Mouse (Mus musculus): Measurements from ENCODE around the gene Setdb1. TPM values are rescaled to one million over a fixed set of nuclear protein-coding genes. Genes with fewer than 3 reads are reported as not detected.
A peak's percentile ranks its signal among the peaks of the same experiment; 100 is the strongest.

Gene Setdb1
- total RNA-seq, 1 experiment, result 59.1 TPM

- no peak for DNase-seq (ENCODE audit: low read depth, low spot score)
- in situ Hi-C loops (cut with MboI; ENCODE audit: low sequenced_read_pairs in 2 of 2, unreplicated experiment in 2 of 2), result no loop called here
- Histone ChIP-seq H3K4me1 (ENCODE audit: control insufficient read depth in 2 of 2, insufficient read depth in 2 of 2, low read length in 2 of 2, poor library complexity in 1 of 2) (peaks cover 2 to 9% of the 10 kb centered on the region in 2 experiments; a peak in 3 of 4 replicates), H3K36me3 (ENCODE audit: control insufficient read depth, insufficient read depth, low read length, poor library complexity, severe bottlenecking) (peaks cover 7% of the 10 kb centered on the region), H3K27ac (ENCODE audit: insufficient read depth, low read depth, low read length, poor library complexity, severe bottlenecking) (peak overlapping the region; percentile 70; the same call in 1 of the 2 replicates), H3K9me3 (ENCODE audit: control insufficient read depth, insufficient read depth, low read depth, low read length) (no peaks in the 10 kb centered on the region), H3K9ac (ENCODE audit: insufficient read depth, low read depth, low read length, poor library complexity, severe bottlenecking) (peak overlapping the region; percentile 77), H3K4me3 (ENCODE audit: insufficient read depth in 1 of 2, low read depth in 1 of 2, low read length in 2 of 2, poor library complexity in 1 of 2, severe bottlenecking in 1 of 2) (peak overlapping the region; percentile 82 to 94)
- no peak for TF ChIP-seq HCFC1 (IDR thresholded peaks at IDR 0.05; ENCODE audit: borderline replicate concordance, insufficient read depth, low read length)
- TF ChIP-seq MAFK (IDR thresholded peaks at IDR 0.05; ENCODE audit: insufficient read depth, low read depth, low read length), result no peak
- TF ChIP-seq CHD2 (IDR thresholded peaks at IDR 0.05; ENCODE audit: low read depth, low read length), result no peak
- TF ChIP-seq ZC3H11A (IDR thresholded peaks at IDR 0.05; ENCODE audit: borderline replicate concordance, low read depth, low read length), result no peak
- TF ChIP-seq ZNF384 (IDR thresholded peaks at IDR 0.05; ENCODE audit: low read depth, low read length), result no peak
Observed at GRCm38 (mm10) chr3:95283589-95283941, 73.4 kb downstream of the Setdb1 start.

- peak overlapping the region; percentile 77 for H3K9ac ChIP-seq (ENCODE audit: insufficient read depth, low read depth, low read length, poor library complexity, severe bottlenecking)
- peak; percentile 71 for DNase-seq (ENCODE audit: low read depth, low spot score)
- peak overlapping the region; percentile 82 to 94 for H3K4me3 ChIP-seq (ENCODE audit: insufficient read depth in 1 of 2, low read depth in 1 of 2, low read length in 2 of 2, poor library complexity in 1 of 2, severe bottlenecking in 1 of 2)
- H3K27ac ChIP-seq (ENCODE audit: insufficient read depth, low read depth, low read length, poor library complexity, severe bottlenecking), result peak overlapping the region; percentile 70
- peaks cover 2 to 9% of the 10 kb centered on the region in 2 experiments; a peak in 3 of 4 replicates for H3K4me1 ChIP-seq (ENCODE audit: control insufficient read depth in 2 of 2, insufficient read depth in 2 of 2, low read length in 2 of 2, poor library complexity in 1 of 2)
- H3K9me3 ChIP-seq (ENCODE audit: control insufficient read depth, insufficient read depth, low read depth, low read length), result no peaks in the 10 kb centered on the region
- TF ChIP-seq HCFC1 (IDR thresholded peaks at IDR 0.05; ENCODE audit: borderline replicate concordance, insufficient read depth, low read length), result peak; percentile 50; the same call in 1 of the 2 replicates
- TF ChIP-seq MAFK (IDR thresholded peaks at IDR 0.05; ENCODE audit: insufficient read depth, low read depth, low read length), result no peak
- H3K36me3 ChIP-seq (ENCODE audit: control insufficient read depth, insufficient read depth, low read length, poor library complexity, severe bottlenecking), result peaks cover 4% of the 10 kb centered on the region
- in situ Hi-C loops (cut with MboI; ENCODE audit: low sequenced_read_pairs in 2 of 2, unreplicated experiment in 2 of 2), result no loop called here
Observed at GRCm38 (mm10) chr3:95282865-95283588, 74.0 kb downstream of the Setdb1 start.

DNA sequence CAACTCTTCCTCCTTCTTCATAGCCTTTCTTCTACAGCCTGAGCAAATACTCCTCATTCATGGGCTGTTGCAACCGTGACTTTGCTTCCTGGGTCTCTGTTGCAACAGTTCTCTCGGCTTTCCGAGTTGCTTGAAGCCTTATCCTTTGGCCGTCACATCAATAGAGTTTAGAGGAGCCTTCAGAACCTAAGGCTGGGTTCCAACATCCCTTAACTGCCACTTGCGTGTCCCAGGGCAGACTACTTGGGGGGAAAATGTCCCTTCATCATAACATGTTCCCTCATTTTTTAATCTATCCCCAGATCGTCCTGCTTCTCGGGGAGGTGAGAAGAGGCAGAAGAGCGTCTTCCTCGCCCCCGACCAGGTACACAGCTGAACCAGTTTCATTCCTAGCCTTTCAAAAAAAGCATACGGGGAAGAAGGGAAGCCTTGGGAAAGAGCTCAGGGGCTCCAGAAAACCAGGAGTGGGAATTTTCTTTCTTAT is 74.6 kb downstream of the Setdb1 start:
- H3K4me1 ChIP-seq (ENCODE audit: control insufficient read depth in 2 of 2, insufficient read depth in 2 of 2, low read length in 2 of 2, poor library complexity in 1 of 2), result peaks cover 2 to 9% of the 10 kb centered on the region in 2 experiments; a peak in 3 of 4 replicates
- H3K36me3 ChIP-seq (ENCODE audit: control insufficient read depth, insufficient read depth, low read length, poor library complexity, severe bottlenecking), result no peaks in the 10 kb centered on the region
- H3K27ac ChIP-seq (ENCODE audit: insufficient read depth, low read depth, low read length, poor library complexity, severe bottlenecking), result peak overlapping the region; percentile 70; the same call in 1 of the 2 replicates
- in situ Hi-C loops (cut with MboI; ENCODE audit: low sequenced_read_pairs in 2 of 2, unreplicated experiment in 2 of 2), result no loop called here
- peak overlapping the region; percentile 82 to 94 for H3K4me3 ChIP-seq (ENCODE audit: insufficient read depth in 1 of 2, low read depth in 1 of 2, low read length in 2 of 2, poor library complexity in 1 of 2, severe bottlenecking in 1 of 2)
- H3K9ac ChIP-seq (ENCODE audit: insufficient read depth, low read depth, low read length, poor library complexity, severe bottlenecking), result peak overlapping the region; percentile 77
- TF ChIP-seq ZNF384 (IDR thresholded peaks at IDR 0.05; ENCODE audit: low read depth, low read length) (no peak), MAFK (IDR thresholded peaks at IDR 0.05; ENCODE audit: insufficient read depth, low read depth, low read length) (no peak), HCFC1 (IDR thresholded peaks at IDR 0.05; ENCODE audit: borderline replicate concordance, insufficient read depth, low read length) (no peak), CHD2 (IDR thresholded peaks at IDR 0.05; ENCODE audit: low read depth, low read length) (no peak), ZC3H11A (IDR thresholded peaks at IDR 0.05; ENCODE audit: borderline replicate concordance, low read depth, low read length) (no peak)
- H3K9me3 ChIP-seq (ENCODE audit: control insufficient read depth, insufficient read depth, low read depth, low read length), result no peaks in the 10 kb centered on the region
- DNase-seq (ENCODE audit: low read depth, low spot score), result no peak

GRCm38 (mm10) chr3:95281216-95282126 is 75.5 kb downstream of the Setdb1 start, which contains the start of the genes Mindy1 and Prune1:
Mindy1 (plus strand) TSS chr3:95281345.
Prune1 (minus strand) TSS chr3:95282076.
- H3K4me3 ChIP-seq (ENCODE audit: insufficient read depth in 1 of 2, low read depth in 1 of 2, low read length in 2 of 2, poor library complexity in 1 of 2, severe bottlenecking in 1 of 2), result peak within 1 kb of the TSS; percentile 94 to 98
- TF ChIP-seq MAFK (IDR thresholded peaks at IDR 0.05; ENCODE audit: insufficient read depth, low read depth, low read length), result no peak
- TF ChIP-seq HCFC1 (IDR thresholded peaks at IDR 0.05; ENCODE audit: borderline replicate concordance, insufficient read depth, low read length), result peak; percentile 93
- H3K9ac ChIP-seq (ENCODE audit: insufficient read depth, low read depth, low read length, poor library complexity, severe bottlenecking), result peak within 1 kb of the TSS; percentile 93
- DNase-seq (ENCODE audit: low read depth, low spot score), result peak; percentile 95
- H3K27ac ChIP-seq (ENCODE audit: insufficient read depth, low read depth, low read length, poor library complexity, severe bottlenecking), result peak within 1 kb of the TSS; percentile 75
- H3K36me3 ChIP-seq (ENCODE audit: control insufficient read depth, insufficient read depth, low read length, poor library complexity, severe bottlenecking), result no peaks in the 10 kb centered on the region
- H3K4me1 ChIP-seq (ENCODE audit: control insufficient read depth in 2 of 2, insufficient read depth in 2 of 2, low read length in 2 of 2, poor library complexity in 1 of 2), result peaks cover 6% of the 10 kb centered on the region in 2 experiments; a peak in 3 of 4 replicates
- in situ Hi-C loops (cut with MboI; ENCODE audit: low sequenced_read_pairs in 2 of 2, unreplicated experiment in 2 of 2), result no loop called here
- H3K9me3 ChIP-seq (ENCODE audit: control insufficient read depth, insufficient read depth, low read depth, low read length), result no peaks in the 10 kb centered on the region

All from ES-E14 (cell line).